Mouse (Mus musculus) stomach, postnatal 0 days (tissue): ENCODE results near the gene Mfsd14b. TPM values are rescaled to one million over a fixed set of nuclear protein-coding genes. Genes with fewer than 3 reads are reported as not detected.

Experiments
- ATAC-seq: fragments of 200-750 bp; cut with Nextera tagmentation; 2 replicates; pipeline ENCODE4 v1.8.0; 2017; ENCODE audit not compliant: low FRiP score, low TSS enrichment
- DNase-seq: peaks from one replicate; pipeline ENCODE4 v3.0.0-alpha.2; 2016; ENCODE audit warnings: low spot score
- H3K27ac ChIP-seq: fragments of 300-500 bp; sonication (generic); replicated peaks from 2 replicates; pipeline ENCODE4 v1.5.1; 2014; ENCODE audit warnings: mild to moderate bottlenecking, control low read depth
- H3K27me3 ChIP-seq: fragments of 300-500 bp; sonication (generic); 2 replicates; pipeline ENCODE4 v1.6.1; 2014; ENCODE audit warnings: low read length; ENCODE audit not compliant: control insufficient read depth, insufficient read depth
- H3K36me3 ChIP-seq: fragments of 300-500 bp; sonication (generic); 2 replicates; pipeline ENCODE4 v1.6.1; 2014; ENCODE audit warnings: low read length, mixed read lengths; ENCODE audit not compliant: control insufficient read depth, insufficient read depth
- H3K4me1 ChIP-seq: fragments of 300-500 bp; sonication (generic); replicated peaks from 2 replicates; pipeline ENCODE4 v1.6.1; 2014; ENCODE audit warnings: antibody characterized with exemption; ENCODE audit not compliant: control insufficient read depth, insufficient read depth
- H3K4me2 ChIP-seq: fragments of 300-500 bp; sonication (generic); replicated peaks from 2 replicates; pipeline ENCODE4 v1.6.1; 2014; ENCODE audit warnings: low read depth, mild to moderate bottlenecking, control low read depth, moderate library complexity
- H3K4me3 ChIP-seq: fragments of 300-500 bp; sonication (generic); 2 replicates; pipeline ENCODE4 v1.5.1; 2014; ENCODE audit warnings: low read depth, low read length, control low read depth
- H3K9ac ChIP-seq: fragments of 300-500 bp; sonication (generic); 2 replicates; pipeline ENCODE4 v1.6.1; 2014; ENCODE audit warnings: mild to moderate bottlenecking, low read length, control low read depth, mixed read lengths
- H3K9me3 ChIP-seq: fragments of 300-500 bp; sonication (generic); 2 replicates; pipeline ENCODE4 v1.6.1; 2016; ENCODE audit warnings: low read length; ENCODE audit not compliant: control insufficient read depth
- CTCF ChIP-seq: IDR thresholded peaks from 2 replicates; pipeline ENCODE4 v1.5.1; 2016; ENCODE audit warnings: antibody characterized with exemption, low read depth, mild to moderate bottlenecking, moderate library complexity
- EP300 ChIP-seq: optimal IDR thresholded peaks from 2 replicates; pipeline ENCODE3; 2016; ENCODE audit warnings: antibody characterized with exemption
- WGBS: fragments of 180-500 bp; shearing (Covaris S2); extraction: QIAGEN DNeasy Blood & Tissue Kit; methylation state at CpG from one replicate; pipeline ENCODE4 v1.1.7; 2014; 5-methylcytosine and 5-hydroxymethylcytosine counted together
- polyA plus RNA-seq: library from polyadenylated mRNA; unstranded; fragments of >200 nt; fragmentation: Nextera tagmentation; extraction: Ambion mirVana; gene quantifications from 2 replicates; pipeline ENCODE4 v1.2.1, GENCODE M21; 2015

The Mfsd14b gene
- polyA plus RNA-seq, 1 experiment from 2014 or later: 36.6 TPM

DNA sequence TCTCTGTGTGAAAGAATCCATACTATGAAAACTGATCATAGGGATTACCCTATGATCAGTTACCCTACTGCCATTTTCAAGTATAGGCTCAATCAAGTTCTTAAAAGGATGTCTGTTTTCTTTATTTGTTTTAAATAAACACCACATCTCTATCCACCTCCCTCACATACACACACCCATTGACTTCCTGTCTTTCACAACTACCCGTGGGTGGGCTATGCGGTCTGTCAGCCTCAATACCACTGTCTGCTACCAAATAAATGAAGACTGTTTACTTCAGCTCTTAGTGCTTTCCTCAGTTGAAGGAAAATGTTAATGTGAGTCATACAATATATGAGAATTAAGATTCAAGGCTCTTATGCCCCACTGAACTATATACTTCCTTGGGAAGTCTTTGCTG is 42.8 kb downstream of the Mfsd14b start:
- Histone ChIP-seq H3K4me3 (no peak overlapping the region), H3K4me1 (no peaks in the 10 kb centered on the region), H3K36me3 (peaks cover 7% of the 10 kb centered on the region), H3K27ac (no peak overlapping the region), H3K9ac (no peak overlapping the region), H3K9me3 (no peaks in the 10 kb centered on the region), H3K27me3 (no peaks in the 10 kb centered on the region), H3K4me2 (no peak overlapping the region)
- 84% methylated on average over 2 of the region's 2 CpGs for WGBS
- ATAC-seq (no peak), DNase-seq (no peak)
- no peak for TF ChIP-seq CTCF
- no peak for TF ChIP-seq EP300

DNA sequence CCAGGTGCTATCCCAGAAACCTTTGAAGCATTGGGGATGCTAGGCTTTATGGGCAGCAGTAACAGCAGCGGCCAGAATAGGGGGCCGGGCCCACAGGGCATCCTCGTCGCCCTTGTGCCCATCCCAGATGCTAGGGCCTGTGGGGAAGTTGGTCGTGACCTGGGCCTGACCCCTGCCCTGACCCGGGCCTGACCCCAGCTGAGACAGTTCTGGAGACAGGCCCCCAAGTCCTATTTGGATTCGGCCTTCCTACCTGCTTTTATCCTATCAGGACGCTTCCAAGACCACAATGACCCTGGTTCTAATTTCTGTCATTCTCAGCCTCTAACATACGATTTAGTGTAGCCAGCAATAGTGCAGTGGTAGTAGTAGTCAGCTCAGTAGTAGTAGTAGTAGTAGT is 60.1 kb downstream of the Mfsd14b start, which contains the start of gene Prss47:
TSS of gene Prss47 (minus strand) at position 101 of the 400 bp plus-strand sequence.
- H3K9me3 ChIP-seq: no peaks in the 10 kb centered on the region
- no peaks in the 10 kb centered on the region for H3K4me1 ChIP-seq
- DNase-seq (no peak), ATAC-seq (no peak)
- no peak within 1 kb of the TSS for H3K4me2 ChIP-seq
- no peak within 1 kb of the TSS for H3K27ac ChIP-seq
- H3K36me3 ChIP-seq: no peaks in the 10 kb centered on the region
- WGBS: 86% methylated on average over 9 of the region's 9 CpGs
- no peaks in the 10 kb centered on the region for H3K27me3 ChIP-seq
- no peak within 1 kb of the TSS for H3K9ac ChIP-seq
- H3K4me3 ChIP-seq: no peak within 1 kb of the TSS
- no peak for TF ChIP-seq EP300
- no peak for TF ChIP-seq CTCF

DNA sequence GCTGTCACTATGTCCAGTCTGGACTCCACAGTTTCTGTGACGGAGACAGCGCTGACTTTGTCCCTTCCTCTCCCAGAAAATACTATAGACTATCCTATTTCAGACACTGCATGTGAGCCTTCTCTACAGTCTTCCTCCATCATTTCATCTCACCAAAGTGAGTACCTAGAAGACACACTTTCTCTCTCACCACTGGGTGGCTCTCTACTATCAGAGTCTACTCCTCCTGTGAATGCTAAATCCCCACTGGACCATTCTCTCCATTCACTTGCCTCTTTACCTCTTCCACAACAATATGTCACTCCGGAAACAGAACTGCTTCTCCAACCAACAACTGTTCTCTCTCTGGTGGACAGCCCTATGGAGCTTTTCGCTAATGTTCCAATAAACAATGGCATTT is 77.7 kb downstream of the Mfsd14b start:
- WGBS: 63% methylated on average over 4 of the region's 4 CpGs
- H3K36me3 ChIP-seq: no peaks in the 10 kb centered on the region
- DNase-seq (no peak), ATAC-seq (no peak)
- no peaks in the 10 kb centered on the region for H3K9me3 ChIP-seq
- no peak overlapping the region for H3K27ac ChIP-seq
- TF ChIP-seq EP300 (no peak), CTCF (peak; percentile 47)
- H3K27me3 ChIP-seq: no peaks in the 10 kb centered on the region
- no peak overlapping the region for H3K9ac ChIP-seq
- H3K4me2 ChIP-seq: no peak overlapping the region
- no peaks in the 10 kb centered on the region for H3K4me1 ChIP-seq
- no peak overlapping the region for H3K4me3 ChIP-seq

DNA sequence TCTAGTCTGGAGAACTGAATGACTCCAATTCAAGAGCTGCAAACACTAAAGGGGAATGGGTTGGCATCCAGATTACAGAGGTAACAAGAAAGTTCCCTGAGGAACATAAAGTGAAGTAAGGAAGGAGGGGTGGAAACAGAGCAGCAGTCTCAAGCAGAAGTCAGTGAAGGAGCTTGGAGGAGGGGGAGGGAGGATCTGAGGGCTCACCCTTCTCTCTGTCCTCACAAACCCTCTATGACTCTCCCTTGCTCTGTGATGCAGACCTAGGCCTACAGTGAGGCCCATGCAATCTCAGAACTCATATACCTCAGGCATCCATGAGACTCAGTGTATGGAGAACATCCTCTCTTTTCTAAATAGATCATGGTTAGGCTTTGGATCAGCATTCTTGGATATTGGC is 80.0 kb downstream of the Mfsd14b start, which contains the start of gene Spata31d1c:
TSS of gene Spata31d1c (plus strand) at position 301 of the 400 bp plus-strand sequence.
- ATAC-seq (no peak), DNase-seq (no peak)
- H3K36me3 ChIP-seq: no peaks in the 10 kb centered on the region
- no peak within 1 kb of the TSS for H3K4me3 ChIP-seq
- no peaks in the 10 kb centered on the region for H3K27me3 ChIP-seq
- H3K9ac ChIP-seq: no peak within 1 kb of the TSS
- no peak within 1 kb of the TSS for H3K27ac ChIP-seq
- no peak within 1 kb of the TSS for H3K4me2 ChIP-seq
- TF ChIP-seq EP300 (no peak), CTCF (no peak)
- no peaks in the 10 kb centered on the region for H3K9me3 ChIP-seq
- H3K4me1 ChIP-seq: no peaks in the 10 kb centered on the region

Other genes with a start within 250 kb of the Mfsd14b start
- 0.29 TPM in 2 replicates for gene Cntnap3, start 209.0 kb downstream of the Mfsd14b start, polyA plus RNA-seq
- gene Spata31, start 195.6 kb downstream of the Mfsd14b start, polyA plus RNA-seq: not detected in 2 replicates
- not detected in 2 replicates for gene Spata31d1c, start 79.9 kb downstream of the Mfsd14b start, polyA plus RNA-seq
- gene Prss47, start 60.2 kb downstream of the Mfsd14b start, polyA plus RNA-seq: not detected in 2 replicates
- 0.12 TPM in 1 of 2 replicates, not detected in the other for gene Olfr465-ps1, start 25.1 kb upstream of the Mfsd14b start, polyA plus RNA-seq
- gene Olfr466, start 37.3 kb upstream of the Mfsd14b start, polyA plus RNA-seq: 0.04 TPM in 1 of 2 replicates, not detected in the other
- not detected in 2 replicates for gene Nlrp4f, start 93.0 kb upstream of the Mfsd14b start, polyA plus RNA-seq
- gene Gm10775, start 146.6 kb upstream of the Mfsd14b start, polyA plus RNA-seq: not detected in 2 replicates
- gene Zfp369, start 165.8 kb upstream of the Mfsd14b start, polyA plus RNA-seq: 3.9 and 4.6 TPM in 2 replicates